Mouse (Mus musculus) right cerebral cortex, postnatal 4 days (tissue): ENCODE measurements around the gene Traf4.
A peak's percentile ranks its signal among the peaks of the same experiment; 100 is the strongest.

Experiments
- DNase-seq: peaks from one replicate; pipeline ENCODE4 v3.0.0-alpha.2; 2022

The Traf4 gene

DNA sequence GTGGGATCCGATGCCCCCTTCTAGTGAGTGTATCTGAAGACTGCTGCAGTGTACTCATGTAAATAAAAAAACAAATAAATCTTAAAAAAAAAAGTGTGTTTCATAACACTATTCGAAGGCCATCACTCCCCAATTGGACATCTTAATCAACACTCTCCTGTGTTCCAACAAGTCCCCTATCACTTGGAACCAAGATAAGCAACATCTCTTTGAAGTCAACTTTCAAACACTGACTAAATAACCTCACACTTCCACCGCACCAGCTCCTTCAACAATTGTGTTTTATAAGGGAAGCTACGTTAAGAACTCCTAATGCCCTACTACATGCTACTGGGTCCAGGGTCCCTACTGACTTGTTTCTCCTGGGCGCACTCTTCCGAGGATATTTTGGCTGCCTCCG lies 17.1 kb upstream of the Traf4 start:
- no peak for DNase-seq

GRCm38 (mm10) chr11:78181830-78182357 lies 16.5 kb upstream of the Traf4 start:
- DNase-seq = no peak

DNA sequence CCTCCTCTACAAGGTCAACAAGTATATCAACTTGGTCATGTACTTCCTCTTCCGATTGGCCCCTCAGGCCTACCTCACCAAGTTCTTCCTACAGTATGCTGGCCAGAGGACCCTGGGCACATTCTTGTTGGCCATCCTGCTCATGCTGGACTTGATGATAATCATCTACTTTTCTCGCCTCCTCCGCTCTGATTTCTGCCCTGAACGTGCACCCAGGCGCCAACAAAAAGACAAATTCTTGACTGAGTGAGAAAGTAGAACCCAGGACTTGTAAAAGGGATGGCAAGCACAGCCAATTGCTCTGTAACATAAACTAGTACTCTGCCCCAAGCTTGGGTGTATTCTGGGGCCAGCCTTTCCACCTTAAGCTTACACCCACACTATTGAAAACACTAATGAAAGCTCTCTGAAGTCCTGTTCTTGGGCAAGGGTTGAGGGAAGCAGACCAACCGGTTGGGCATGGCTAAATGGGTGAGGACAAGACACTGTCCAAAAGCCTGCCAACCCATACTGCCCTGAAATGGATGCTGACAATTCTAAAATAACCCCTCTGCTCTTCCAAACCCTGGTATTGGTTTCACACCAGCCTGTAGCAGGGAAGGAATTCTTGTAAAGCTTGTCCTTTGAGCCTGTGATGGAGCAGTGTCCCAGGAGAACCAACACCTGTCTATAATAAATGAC lies 14.8 kb upstream of the Traf4 start:
- no peak for DNase-seq

GRCm38 (mm10) chr11:78179438-78179999 lies 14.1 kb upstream of the Traf4 start:
- DNase-seq = no peak

- peak; percentile 73 for DNase-seq
Observed at GRCm38 (mm10) chr11:78178859-78179437, 13.6 kb upstream of the Traf4 start.

- peak; percentile 88 for DNase-seq
Observed at GRCm38 (mm10) chr11:78177903-78178858, 12.8 kb upstream of the Traf4 start.

- DNase-seq = no peak
Observed at GRCm38 (mm10) chr11:78177437-78177836, 12.0 kb upstream of the Traf4 start.

- no peak for DNase-seq
Observed at GRCm38 (mm10) chr11:78176905-78177331, 11.5 kb upstream of the Traf4 start.

DNA sequence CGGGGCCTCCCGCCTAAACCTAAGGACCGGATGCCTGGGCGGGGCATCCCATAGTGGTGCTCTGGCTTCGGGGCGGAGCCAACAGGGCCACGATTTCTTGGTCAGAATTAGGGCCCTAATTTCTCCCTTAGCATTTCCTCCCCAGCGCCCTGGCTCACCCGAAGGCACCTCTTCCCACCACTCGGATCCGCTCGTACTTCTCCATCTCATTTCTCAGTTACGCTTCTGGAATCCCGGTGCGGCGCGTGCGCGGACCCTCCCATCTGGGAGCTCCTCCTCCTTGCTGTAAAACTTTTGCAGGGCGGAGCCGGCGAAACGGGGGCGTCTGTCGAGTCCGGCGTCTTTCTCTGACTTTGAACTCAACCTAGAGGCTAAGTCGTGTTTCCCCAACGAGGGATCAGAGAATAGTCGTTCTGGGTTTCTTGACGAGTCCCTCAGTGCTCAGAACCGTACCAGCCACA lies 11.0 kb upstream of the Traf4 start, which contains the start of the genes Nek8 and Tlcd1:
TSS of gene Nek8 (minus strand) at position 274 of the 461 bp plus-strand sequence.
TSS of gene Tlcd1 (plus strand) at position 310 of the 461 bp plus-strand sequence.
- peak; percentile 73 for DNase-seq

- DNase-seq = no peak
Observed at GRCm38 (mm10) chr11:78175771-78176401, 10.5 kb upstream of the Traf4 start.

GRCm38 (mm10) chr11:78174506-78174905 lies 9.1 kb upstream of the Traf4 start:
- no peak for DNase-seq

GRCm38 (mm10) chr11:78172748-78173383 lies 7.5 kb upstream of the Traf4 start:
- no peak for DNase-seq

DNA sequence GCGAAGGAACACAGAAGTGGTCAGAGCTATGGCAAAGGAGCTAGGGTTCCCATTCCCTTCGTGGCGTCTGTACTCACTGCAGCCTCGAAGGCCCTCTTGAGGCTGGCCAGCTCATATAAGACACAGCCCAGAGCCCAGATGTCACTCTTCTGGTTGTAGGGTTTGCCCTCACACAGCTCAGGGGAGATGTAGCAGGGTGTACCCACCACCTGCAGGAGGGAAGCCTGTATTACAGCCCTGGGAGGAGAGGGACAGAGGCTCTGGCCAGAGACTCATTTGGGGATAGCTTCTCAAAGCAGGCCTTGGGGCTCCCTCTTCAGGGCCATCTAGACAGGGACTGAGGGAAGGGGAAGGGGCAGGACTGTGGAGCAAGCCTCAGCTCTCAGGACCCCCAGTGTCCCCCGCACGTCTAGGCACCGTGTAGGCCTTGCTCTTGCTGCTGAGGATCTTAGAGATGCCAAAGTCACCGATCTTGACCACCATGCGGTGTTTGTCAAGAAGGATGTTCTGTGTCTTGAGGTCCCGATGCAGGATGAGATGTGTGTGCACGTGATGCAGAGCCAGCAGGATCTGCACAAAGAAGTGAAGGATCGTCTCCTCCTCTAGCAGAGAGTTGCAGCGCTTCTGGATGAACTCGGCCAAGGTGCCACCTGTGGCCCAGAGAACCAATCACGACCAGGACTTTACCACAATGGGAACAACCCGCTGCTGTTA lies 6.8 kb upstream of the Traf4 start:
- no peak for DNase-seq

GRCm38 (mm10) chr11:78171328-78171727 lies 5.9 kb upstream of the Traf4 start:
- DNase-seq = no peak

GRCm38 (mm10) chr11:78170306-78170705 lies 4.9 kb upstream of the Traf4 start:
- no peak for DNase-seq

- no peak for DNase-seq
Observed at GRCm38 (mm10) chr11:78168541-78169468, 3.4 kb upstream of the Traf4 start.

DNA sequence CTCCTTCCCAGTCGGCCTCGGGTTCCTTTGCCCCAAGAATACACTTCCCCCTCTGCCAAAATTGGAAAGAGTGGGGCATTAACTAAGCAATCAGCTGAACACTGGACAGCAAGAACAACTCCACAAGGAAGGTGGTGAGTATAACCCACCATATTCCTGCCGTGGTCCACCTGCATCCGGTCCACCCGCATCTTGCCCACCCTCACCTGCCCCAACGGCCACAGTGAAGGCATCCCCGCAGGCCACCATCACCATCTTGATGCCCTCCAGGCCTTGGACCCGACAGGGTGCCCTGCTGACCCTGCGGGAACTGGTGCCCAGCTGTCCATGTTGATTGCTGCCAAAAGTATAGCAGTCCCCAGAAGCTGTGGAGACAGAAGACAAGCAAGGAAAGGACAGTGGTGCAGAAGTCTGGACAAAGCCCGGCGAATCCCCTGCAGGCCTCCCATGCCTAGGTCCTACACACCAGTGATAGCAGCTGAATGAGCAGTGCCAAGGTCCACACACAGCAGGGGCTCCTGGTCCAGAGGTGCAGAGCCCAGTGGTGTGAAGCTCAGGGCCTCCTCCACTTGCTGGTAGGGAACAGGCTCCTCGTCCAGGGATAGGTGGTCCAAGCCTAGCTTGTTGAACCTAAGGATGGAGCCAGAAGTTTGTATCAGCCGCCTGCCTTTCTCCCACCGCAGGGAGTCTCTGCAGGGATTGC lies 2.0 kb upstream of the Traf4 start:
- DNase-seq = no peak

DNA sequence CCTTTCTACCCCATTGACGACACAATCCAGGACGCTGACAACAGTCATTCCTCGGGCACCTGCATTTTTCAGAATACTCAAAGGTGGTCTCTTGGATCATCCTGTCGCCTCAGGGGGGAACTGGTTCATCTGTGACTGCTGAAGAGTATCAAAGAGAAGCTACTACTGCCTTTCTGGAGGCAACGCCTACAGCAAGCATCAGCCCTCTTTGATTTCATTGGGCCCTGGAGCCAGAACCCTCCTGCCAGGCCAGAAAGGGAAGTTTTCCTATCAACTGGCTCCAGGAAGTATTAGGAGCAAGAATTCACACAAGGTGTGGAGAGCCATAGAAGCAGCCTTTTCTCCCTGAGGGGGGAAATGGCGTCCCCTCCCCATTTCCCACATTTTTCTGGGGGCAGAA lies 1.3 kb upstream of the Traf4 start:
- no peak for DNase-seq

DNA sequence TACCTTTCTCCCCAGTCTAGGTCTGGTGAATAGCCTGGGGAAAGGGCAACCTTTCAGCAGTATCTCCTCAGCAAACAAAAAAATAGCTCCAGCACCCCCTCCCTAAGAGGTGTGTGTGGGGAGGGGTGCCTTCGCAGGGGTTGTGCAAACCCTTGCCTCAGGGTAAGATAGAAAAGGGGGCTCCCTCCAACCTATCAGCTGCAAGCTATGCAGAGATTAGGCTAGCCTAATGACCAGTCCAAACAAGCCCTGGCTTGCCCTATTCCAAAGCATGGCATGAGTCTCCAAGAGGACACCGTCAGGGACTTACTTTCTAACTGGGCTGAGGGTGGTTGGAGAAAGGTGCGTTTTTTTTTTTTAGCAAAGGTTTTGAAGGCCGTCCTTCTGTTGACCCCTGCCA lies 772 bp upstream of the Traf4 start:
- no peak for DNase-seq
